Mouse (Mus musculus): ENCODE data around the gene Rcor1. TPM values are rescaled to one million over a fixed set of nuclear protein-coding genes. Genes with fewer than 3 reads are reported as not detected.
"Not testable (repeated sequence)": the region's sequence is repeated elsewhere in the genome, so short reads cannot be mapped to it uniquely, and the experiment has no call there.

The Rcor1 gene
- total RNA-seq, 1 experiment, result 13.0 TPM

DNA sequence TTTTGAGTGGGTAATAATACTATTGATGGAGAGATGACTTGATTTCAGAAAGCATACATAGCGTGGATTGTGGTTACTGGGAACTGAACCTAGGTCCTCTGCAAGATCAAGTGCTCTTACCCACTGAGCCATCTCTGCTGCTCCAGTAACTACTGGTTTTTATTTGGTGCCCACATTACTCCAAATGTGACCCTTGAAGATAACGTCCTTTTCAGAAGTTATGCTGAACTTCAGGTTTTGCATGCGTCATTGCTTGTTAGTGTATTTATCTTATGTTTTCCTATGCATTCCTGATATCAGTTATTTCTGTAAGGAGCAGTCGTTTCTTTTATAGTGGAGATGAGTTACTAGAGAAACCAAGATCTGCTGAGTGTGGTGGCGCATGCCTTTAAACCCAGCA lies 26.2 kb downstream of the Rcor1 start:
- TF ChIP-seq ZC3H11A (IDR thresholded peaks at IDR 0.05; ENCODE audit: borderline replicate concordance, low read depth, low read length) (no peak), MAFK (IDR thresholded peaks at IDR 0.05; ENCODE audit: insufficient read depth, low read depth, low read length) (no peak), ZNF384 (IDR thresholded peaks at IDR 0.05; ENCODE audit: low read depth, low read length) (no peak), HCFC1 (IDR thresholded peaks at IDR 0.05; ENCODE audit: borderline replicate concordance, insufficient read depth, low read length) (no peak)
- no peak overlapping the region for H3K27ac ChIP-seq (ENCODE audit: insufficient read depth, low read depth, low read length, poor library complexity, severe bottlenecking)
- H3K9me3 ChIP-seq (ENCODE audit: control insufficient read depth, insufficient read depth, low read depth, low read length), result no peaks in the 10 kb centered on the region
- H3K4me1 ChIP-seq (ENCODE audit: control insufficient read depth in 2 of 2, insufficient read depth in 2 of 2, low read length in 2 of 2, poor library complexity in 1 of 2), result no peaks in the 10 kb centered on the region
- H3K36me3 ChIP-seq (ENCODE audit: control insufficient read depth, insufficient read depth, low read length, poor library complexity, severe bottlenecking), result no peaks in the 10 kb centered on the region; the same call in 1 of the 2 replicates
- in situ Hi-C loops (cut with MboI; ENCODE audit: low sequenced_read_pairs in 2 of 2, unreplicated experiment in 2 of 2), result no loop called here
- H3K9ac ChIP-seq (ENCODE audit: insufficient read depth, low read depth, low read length, poor library complexity, severe bottlenecking), result no peak overlapping the region
- H3K4me3 ChIP-seq (ENCODE audit: insufficient read depth in 1 of 2, low read depth in 1 of 2, low read length in 2 of 2, poor library complexity in 1 of 2, severe bottlenecking in 1 of 2), result no peak overlapping the region
- DNase-seq (ENCODE audit: low read depth, low spot score), result no peak

DNA sequence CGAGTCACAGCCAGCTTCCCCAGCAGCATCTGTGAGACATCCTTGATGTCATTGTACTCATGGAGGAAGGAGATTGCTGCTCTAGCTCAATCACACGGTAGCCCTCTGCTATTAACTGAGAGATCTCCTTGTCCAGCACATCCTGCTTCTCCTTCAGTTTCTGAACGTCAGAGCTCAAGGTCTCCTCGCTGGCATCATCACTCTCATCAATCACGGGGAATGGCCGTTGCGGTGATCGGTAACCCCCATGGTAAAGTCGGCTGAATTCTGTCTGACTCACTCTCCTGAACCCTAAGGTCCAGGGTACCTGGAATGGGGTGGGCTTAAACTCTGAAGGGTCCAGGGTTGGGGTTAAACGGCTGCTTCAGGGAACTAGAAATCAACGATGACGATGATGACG lies 28.7 kb downstream of the Rcor1 start:
- Histone ChIP-seq H3K36me3 (ENCODE audit: control insufficient read depth, insufficient read depth, low read length, poor library complexity, severe bottlenecking) (no peaks in the 10 kb centered on the region; the same call in 1 of the 2 replicates), H3K27ac (ENCODE audit: insufficient read depth, low read depth, low read length, poor library complexity, severe bottlenecking) (no peak overlapping the region), H3K9me3 (ENCODE audit: control insufficient read depth, insufficient read depth, low read depth, low read length) (no peaks in the 10 kb centered on the region), H3K9ac (ENCODE audit: insufficient read depth, low read depth, low read length, poor library complexity, severe bottlenecking) (no peak overlapping the region), H3K4me3 (ENCODE audit: insufficient read depth in 1 of 2, low read depth in 1 of 2, low read length in 2 of 2, poor library complexity in 1 of 2, severe bottlenecking in 1 of 2) (no peak overlapping the region), H3K4me1 (ENCODE audit: control insufficient read depth in 2 of 2, insufficient read depth in 2 of 2, low read length in 2 of 2, poor library complexity in 1 of 2) (no peaks in the 10 kb centered on the region)
- TF ChIP-seq MAFK (IDR thresholded peaks at IDR 0.05; ENCODE audit: insufficient read depth, low read depth, low read length) (no peak), HCFC1 (IDR thresholded peaks at IDR 0.05; ENCODE audit: borderline replicate concordance, insufficient read depth, low read length) (no peak), CHD2 (IDR thresholded peaks at IDR 0.05; ENCODE audit: low read depth, low read length) (no peak), ZC3H11A (IDR thresholded peaks at IDR 0.05; ENCODE audit: borderline replicate concordance, low read depth, low read length) (no peak), ZNF384 (IDR thresholded peaks at IDR 0.05; ENCODE audit: low read depth, low read length) (no peak)
- no peak for DNase-seq (ENCODE audit: low read depth, low spot score)
- in situ Hi-C loops (cut with MboI; ENCODE audit: low sequenced_read_pairs in 2 of 2, unreplicated experiment in 2 of 2), result no loop called here

DNA sequence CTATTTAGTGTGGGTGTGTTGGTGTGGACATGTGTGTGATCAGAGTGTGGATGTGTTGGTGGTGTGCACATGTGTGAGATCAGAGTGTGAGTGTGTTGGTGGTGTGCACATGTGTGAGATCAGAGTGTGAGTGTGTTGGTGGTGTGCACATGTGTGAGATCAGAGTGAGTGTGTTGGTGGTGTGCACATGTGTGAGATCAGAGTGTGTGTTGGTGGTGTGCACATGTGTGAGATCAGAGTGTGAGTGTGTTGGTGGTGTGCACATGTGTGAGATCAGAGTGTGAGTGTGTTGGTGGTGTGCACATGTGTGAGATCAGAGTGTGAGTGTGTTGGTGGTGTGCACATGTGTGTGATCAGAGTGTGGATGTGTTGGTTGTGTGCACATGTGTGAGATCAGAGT lies 30.1 kb downstream of the Rcor1 start:
- H3K4me1 ChIP-seq (ENCODE audit: control insufficient read depth in 2 of 2, insufficient read depth in 2 of 2, low read length in 2 of 2, poor library complexity in 1 of 2); DNase-seq (ENCODE audit: low read depth, low spot score); H3K9me3 ChIP-seq (ENCODE audit: control insufficient read depth, insufficient read depth, low read depth, low read length); H3K27ac ChIP-seq (ENCODE audit: insufficient read depth, low read depth, low read length, poor library complexity, severe bottlenecking); H3K9ac ChIP-seq (ENCODE audit: insufficient read depth, low read depth, low read length, poor library complexity, severe bottlenecking); in situ Hi-C loops (cut with MboI; ENCODE audit: low sequenced_read_pairs in 2 of 2, unreplicated experiment in 2 of 2); H3K36me3 ChIP-seq (ENCODE audit: control insufficient read depth, insufficient read depth, low read length, poor library complexity, severe bottlenecking); H3K4me3 ChIP-seq (ENCODE audit: insufficient read depth in 1 of 2, low read depth in 1 of 2, low read length in 2 of 2, poor library complexity in 1 of 2, severe bottlenecking in 1 of 2): not testable (repeated sequence)

DNA sequence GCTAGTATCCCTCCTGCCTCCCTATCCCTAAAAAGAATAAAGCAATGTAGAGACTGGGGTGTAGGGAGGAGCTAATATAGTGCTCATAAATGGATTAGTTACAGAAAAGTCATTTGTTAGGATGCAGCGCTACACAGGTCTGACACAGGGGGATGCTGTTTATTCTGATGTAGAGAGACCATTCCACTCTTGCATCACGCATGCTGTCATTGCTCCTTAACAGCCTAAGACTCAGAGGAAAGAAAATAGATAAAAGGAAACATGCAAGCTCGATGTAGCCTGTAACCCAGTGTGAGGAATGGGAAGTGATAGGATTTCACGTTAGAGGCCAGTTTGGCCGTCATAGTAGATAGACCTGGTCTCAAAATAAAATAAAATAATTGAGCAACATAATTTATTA lies 31.9 kb downstream of the Rcor1 start:
- H3K9ac ChIP-seq (ENCODE audit: insufficient read depth, low read depth, low read length, poor library complexity, severe bottlenecking), result no peak overlapping the region
- no peak for DNase-seq (ENCODE audit: low read depth, low spot score)
- no peaks in the 10 kb centered on the region for H3K9me3 ChIP-seq (ENCODE audit: control insufficient read depth, insufficient read depth, low read depth, low read length)
- in situ Hi-C loops (cut with MboI; ENCODE audit: low sequenced_read_pairs in 2 of 2, unreplicated experiment in 2 of 2), result no loop called here
- H3K36me3 ChIP-seq (ENCODE audit: control insufficient read depth, insufficient read depth, low read length, poor library complexity, severe bottlenecking), result no peaks in the 10 kb centered on the region; the same call in 1 of the 2 replicates
- no peak for TF ChIP-seq MAFK (IDR thresholded peaks at IDR 0.05; ENCODE audit: insufficient read depth, low read depth, low read length)
- no peak for TF ChIP-seq CHD2 (IDR thresholded peaks at IDR 0.05; ENCODE audit: low read depth, low read length)
- TF ChIP-seq HCFC1 (IDR thresholded peaks at IDR 0.05; ENCODE audit: borderline replicate concordance, insufficient read depth, low read length), result no peak
- no peak for TF ChIP-seq ZNF384 (IDR thresholded peaks at IDR 0.05; ENCODE audit: low read depth, low read length)
- TF ChIP-seq ZC3H11A (IDR thresholded peaks at IDR 0.05; ENCODE audit: borderline replicate concordance, low read depth, low read length), result no peak
- H3K27ac ChIP-seq (ENCODE audit: insufficient read depth, low read depth, low read length, poor library complexity, severe bottlenecking), result no peak overlapping the region
- H3K4me3 ChIP-seq (ENCODE audit: insufficient read depth in 1 of 2, low read depth in 1 of 2, low read length in 2 of 2, poor library complexity in 1 of 2, severe bottlenecking in 1 of 2), result no peak overlapping the region
- no peaks in the 10 kb centered on the region for H3K4me1 ChIP-seq (ENCODE audit: control insufficient read depth in 2 of 2, insufficient read depth in 2 of 2, low read length in 2 of 2, poor library complexity in 1 of 2)

DNA sequence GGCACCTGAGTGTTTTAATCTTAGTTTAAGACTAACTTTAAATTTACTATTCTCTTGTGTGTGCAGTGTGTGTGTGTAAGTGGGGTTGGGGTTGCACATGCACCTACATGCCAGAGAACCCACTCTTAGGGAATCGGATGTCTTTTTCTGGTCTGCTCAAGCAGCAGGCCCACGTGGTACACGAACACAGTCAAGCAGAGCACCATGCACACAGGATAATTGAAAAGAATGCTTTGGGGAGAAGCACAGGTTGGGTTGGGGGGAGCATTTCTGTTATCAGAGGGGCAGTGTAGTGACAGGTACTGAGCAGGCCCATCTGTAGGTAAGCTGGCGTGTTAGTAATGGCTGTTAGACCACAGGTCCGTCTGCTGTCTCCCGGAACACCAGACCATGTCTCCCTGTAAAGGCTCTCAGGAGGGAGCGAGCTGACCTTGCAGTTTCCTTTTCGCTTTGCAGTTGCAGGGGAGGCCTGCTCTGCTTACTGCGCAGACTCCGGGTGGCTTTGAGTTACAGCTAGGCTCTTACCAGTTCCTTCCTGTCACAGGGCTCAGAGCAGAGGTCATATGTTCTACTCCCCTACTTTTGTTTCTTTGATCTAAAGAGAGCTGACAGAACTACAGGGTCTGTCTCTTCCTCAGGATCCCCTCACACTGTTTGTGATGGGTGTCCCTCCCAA lies 32.5 kb downstream of the Rcor1 start:
- H3K9me3 ChIP-seq (ENCODE audit: control insufficient read depth, insufficient read depth, low read depth, low read length), result no peaks in the 10 kb centered on the region
- H3K36me3 ChIP-seq (ENCODE audit: control insufficient read depth, insufficient read depth, low read length, poor library complexity, severe bottlenecking), result no peaks in the 10 kb centered on the region; the same call in 1 of the 2 replicates
- no peak for DNase-seq (ENCODE audit: low read depth, low spot score)
- H3K4me1 ChIP-seq (ENCODE audit: control insufficient read depth in 2 of 2, insufficient read depth in 2 of 2, low read length in 2 of 2, poor library complexity in 1 of 2), result peaks cover 0 to 2% of the 10 kb centered on the region in 2 experiments; a peak in 1 of 4 replicates
- TF ChIP-seq HCFC1 (IDR thresholded peaks at IDR 0.05; ENCODE audit: borderline replicate concordance, insufficient read depth, low read length) (no peak), MAFK (IDR thresholded peaks at IDR 0.05; ENCODE audit: insufficient read depth, low read depth, low read length) (no peak), ZC3H11A (IDR thresholded peaks at IDR 0.05; ENCODE audit: borderline replicate concordance, low read depth, low read length) (no peak), ZNF384 (IDR thresholded peaks at IDR 0.05; ENCODE audit: low read depth, low read length) (no peak), CHD2 (IDR thresholded peaks at IDR 0.05; ENCODE audit: low read depth, low read length) (no peak)
- no peak overlapping the region for H3K27ac ChIP-seq (ENCODE audit: insufficient read depth, low read depth, low read length, poor library complexity, severe bottlenecking)
- in situ Hi-C loops (cut with MboI; ENCODE audit: low sequenced_read_pairs in 2 of 2, unreplicated experiment in 2 of 2), result no loop called here
- H3K4me3 ChIP-seq (ENCODE audit: insufficient read depth in 1 of 2, low read depth in 1 of 2, low read length in 2 of 2, poor library complexity in 1 of 2, severe bottlenecking in 1 of 2), result no peak overlapping the region
- H3K9ac ChIP-seq (ENCODE audit: insufficient read depth, low read depth, low read length, poor library complexity, severe bottlenecking), result 0 out of 2 replicates have a peak overlapping the region, but pooled peaks have one; percentile 4

Data from ES-E14 (cell line).